Mouse (Mus musculus): ENCODE data around the gene Cobll1. TPM values are rescaled to one million over a fixed set of nuclear protein-coding genes. Genes with fewer than 3 reads are reported as not detected.
A peak's percentile ranks its signal among the peaks of the same experiment; 100 is the strongest.
"Not testable (repeated sequence)": the region's sequence is repeated elsewhere in the genome, so short reads cannot be mapped to it uniquely, and the experiment has no call there.

Gene Cobll1
- total RNA-seq (2021), result 274 and 367 TPM in 2 replicates
- long read RNA-seq, full-length matches to known transcripts, result 2 of 45 reads
- long read RNA-seq, partial matches to known transcripts, result 35 of 45 reads
- long read RNA-seq, other reads (novel, unspliced or antisense), result 8 of 45 reads

DNA sequence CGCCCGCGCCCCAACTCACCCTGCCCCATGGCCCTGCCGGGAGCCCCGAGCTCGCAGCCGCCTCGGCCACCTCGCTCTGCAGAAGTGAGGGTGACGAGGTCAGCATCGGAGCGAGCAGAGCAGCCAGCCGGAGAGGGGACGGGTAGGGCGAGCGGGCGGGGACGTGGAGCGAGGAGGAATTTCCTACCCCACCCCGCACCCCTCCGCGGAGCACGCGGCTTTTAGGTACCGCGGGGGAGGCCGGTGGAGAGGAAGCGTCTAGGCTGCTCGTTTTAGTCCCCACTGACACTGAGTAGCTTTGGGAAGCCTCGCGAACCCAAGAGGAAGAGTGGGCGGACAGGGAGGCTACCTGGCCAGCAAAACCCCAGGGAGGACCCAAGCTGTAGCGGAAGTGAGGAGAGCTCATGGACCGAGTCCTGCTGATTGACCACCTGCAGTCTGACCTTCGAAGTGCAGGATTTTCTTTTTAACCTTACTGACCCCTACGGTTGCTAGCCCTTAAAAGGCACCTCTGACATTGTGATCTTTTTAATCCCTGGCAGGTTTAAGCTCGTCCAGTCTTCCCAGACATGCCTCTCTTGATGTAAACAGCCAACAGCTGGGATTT lies at the start of gene Cobll1:
TSS of gene Cobll1 (minus strand) at position 440 of the 607 bp plus-strand sequence.
- DNase-seq, result no peak

DNA sequence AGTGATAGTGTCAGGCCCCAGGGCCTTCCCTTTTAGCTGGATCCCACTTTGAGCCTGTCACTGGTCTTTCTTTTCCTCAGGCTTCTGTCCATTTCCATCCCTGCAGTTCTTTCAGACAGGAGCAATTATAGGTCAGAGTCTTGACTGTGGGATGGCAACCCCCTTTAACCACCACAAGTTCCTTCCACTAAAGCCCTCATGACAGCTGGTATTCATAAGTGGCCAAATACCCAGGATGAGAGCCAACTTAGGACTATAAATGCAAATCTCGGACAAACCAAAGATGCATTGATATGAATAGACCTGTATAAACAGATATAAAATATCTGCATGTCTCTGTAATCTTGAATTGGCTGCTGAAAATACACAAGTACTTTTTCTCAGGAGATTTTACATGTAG lies 49.5 kb upstream of the Cobll1 start:
- DNase-seq, result no peak

DNA sequence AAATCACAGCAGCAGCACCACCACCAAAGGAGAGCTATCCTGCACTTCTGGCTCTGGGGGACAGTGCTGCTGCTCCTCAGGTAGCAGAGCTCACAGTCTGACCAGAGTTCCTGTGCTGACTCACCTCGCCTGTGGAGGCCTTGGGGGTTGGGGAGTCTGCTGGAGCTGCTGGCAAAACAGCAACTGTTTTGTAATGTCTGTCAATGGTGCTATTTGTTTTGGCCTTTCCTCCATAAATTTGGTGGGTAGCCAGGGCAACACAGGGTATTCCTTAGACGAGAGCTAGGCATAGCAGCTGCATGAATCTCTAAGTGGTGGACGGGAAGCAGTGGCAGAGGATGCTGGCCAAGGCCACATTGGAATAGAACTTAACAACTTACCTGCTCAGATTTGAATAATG lies 46.2 kb upstream of the Cobll1 start:
- peak; percentile 59 for DNase-seq

DNA sequence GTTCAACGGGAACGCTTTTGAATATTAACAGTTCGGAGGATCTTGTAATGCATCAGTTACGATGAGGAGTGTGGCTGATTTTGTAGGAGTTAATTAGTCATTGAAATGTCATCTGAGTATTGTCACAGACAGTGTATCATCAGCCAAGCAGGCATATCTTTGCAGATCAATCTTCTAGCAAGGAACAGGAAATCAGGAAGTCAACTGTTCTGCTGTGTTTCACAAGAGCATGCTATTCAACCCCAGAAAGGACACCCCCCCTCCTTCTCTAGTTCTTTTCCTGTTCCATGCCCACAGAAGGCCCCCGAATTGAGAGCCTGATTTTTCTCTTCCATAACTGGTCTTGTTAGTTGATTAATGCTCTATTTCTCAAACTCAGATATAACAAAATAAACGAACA lies 43.8 kb upstream of the Cobll1 start:
- DNase-seq, result no peak

DNA sequence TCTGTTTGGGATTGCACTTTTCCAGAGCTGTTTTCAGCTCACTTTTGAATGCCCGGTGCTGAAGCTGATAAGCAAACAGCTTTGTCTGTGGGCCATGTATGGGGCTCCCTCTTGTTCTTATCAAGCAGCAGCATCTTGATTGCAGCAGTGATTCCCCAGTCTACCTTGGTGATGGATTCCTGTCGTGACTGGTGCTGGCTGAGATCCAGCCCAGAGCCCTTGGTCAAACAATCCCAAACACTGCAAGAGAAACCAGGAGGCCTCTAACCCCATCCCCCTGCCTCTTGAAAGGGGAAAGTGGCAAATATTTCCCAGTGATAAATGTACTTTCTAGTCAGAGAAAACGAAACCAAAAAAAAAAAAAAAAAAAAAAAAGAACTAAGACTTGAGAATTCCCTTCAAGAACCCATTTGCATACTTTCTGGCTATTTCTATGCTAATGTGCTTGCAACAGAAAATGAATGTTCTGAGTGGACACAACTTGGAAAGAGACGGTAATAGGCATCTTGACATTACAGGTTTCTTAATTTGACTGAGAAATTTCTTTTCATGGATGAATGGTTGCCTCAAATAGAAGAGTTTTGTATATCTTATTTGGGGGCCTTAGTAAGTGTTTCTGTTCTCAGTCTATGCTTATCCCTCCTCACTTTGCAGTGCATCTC lies 40.0 kb upstream of the Cobll1 start:
- DNase-seq, result peak; percentile 43

DNA sequence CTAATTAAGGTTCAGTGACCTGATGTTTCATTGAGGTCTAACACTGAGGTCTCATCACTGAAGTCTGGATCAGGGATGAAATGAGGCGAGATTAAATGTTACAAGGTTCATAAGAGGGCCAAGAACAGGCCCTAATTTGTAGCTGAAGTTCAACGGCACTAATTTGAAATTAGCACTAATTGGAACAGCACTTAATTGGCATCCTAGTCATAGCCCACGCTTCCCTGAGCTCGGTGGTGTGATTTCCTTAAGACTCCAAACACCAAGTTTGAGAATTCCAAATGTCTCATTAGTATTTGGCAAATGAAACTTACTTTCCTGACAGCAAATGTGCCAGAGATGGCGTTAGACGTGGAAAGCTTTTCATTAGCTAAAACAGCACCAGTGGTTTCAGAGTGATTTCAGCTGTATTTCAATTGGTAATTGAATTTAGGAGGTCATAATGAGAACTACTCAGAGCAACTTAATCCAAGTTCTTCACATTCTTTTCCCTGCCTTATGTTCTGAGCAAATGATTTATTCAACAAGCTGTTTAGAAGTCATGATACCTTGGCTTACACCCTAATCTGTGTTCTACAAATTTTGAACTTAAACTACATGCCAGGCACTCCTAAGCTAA lies 36.3 kb upstream of the Cobll1 start:
- no peak for DNase-seq

DNA sequence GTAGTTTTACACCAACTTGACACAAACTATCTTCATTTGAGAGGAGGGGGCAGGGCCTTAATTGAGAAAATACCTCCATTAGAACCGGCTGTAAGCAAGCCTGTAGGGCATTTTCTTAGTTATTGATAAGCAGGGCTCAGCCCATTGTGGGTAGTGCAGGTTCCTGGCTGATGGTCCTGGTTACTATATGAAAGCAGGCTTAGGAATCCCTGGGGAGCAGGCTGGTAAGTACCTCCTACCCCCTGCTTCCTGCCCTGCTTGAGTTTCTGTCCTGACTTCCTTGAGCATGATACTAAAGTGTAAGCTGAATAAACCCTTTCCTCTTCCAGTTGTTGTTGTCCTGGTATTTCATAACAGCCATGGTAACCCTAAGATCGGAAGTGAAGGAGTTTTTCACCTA lies 34.7 kb upstream of the Cobll1 start:
- no peak for DNase-seq

DNA sequence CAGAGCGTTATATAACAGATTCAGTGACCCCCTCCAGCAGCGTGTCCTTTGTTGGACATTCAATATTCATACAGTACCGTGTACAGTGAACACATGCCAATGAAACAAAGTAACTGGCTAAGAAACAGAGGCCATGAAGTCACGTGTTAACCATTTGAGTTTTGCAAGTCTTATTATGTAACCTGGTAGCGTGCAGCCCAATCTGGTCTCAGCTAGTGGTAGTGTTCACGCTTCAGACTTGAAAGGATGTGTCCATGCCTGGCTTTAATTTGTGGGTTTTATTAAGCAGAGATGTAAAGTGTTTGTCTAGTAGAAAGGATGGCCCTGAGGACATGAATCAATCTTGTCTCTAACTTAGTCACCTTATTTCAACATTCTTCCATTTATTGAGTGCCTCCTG lies 29.5 kb upstream of the Cobll1 start:
- no peak for DNase-seq

DNA sequence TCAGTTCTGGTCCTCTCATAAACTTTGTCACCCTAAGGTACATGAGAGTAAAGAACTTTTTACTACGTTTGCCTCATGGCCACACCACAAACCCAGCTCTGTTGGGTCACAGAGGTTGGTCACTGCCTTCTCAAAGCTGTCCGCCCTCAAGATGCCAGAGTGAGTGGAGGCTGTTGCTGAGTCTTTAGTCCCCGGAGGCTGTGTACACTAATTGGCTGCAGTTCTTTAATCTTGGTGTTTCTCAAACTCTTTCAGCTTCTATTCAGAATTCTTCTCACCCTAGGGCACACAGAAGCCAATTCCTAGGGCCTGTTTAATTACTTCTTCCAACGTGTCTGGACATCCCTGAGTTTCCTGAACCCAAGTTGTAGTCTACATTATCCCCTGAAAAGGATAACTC lies 28.6 kb upstream of the Cobll1 start:
- no peak for DNase-seq

DNA sequence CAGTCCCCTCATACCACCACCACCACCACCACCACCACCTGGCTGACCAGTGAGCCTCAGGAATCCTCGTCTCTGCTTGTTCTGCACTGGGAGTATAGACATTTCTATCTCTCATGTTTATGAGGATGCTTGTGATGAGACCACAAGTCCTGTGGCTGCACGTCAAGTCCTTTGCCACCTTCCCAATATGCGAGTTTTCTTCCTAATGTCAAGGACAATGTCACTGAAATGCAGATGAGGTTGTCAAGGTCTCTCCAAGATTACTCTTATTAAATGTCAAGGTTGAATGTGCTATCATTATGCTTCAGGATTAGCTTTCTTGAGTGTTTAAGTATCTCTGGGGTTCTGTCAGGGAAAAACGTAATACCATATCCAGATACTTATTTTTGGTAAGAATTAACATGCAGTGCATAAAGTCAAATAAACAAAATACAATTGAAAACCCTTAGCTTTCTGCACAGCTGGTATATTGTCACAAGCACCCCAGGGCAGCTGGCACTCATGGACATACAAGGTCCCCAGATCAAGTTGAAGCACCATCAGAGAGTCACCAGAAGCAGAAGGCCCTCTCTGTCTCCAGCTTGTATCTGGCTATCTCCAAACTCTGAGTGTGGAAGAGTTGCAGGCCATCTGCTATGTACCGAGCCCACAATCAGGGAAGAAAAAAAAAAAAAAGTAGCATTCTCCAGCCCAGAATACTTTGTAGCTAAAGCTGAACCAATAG lies 27.5 kb upstream of the Cobll1 start:
- no peak for DNase-seq

DNA sequence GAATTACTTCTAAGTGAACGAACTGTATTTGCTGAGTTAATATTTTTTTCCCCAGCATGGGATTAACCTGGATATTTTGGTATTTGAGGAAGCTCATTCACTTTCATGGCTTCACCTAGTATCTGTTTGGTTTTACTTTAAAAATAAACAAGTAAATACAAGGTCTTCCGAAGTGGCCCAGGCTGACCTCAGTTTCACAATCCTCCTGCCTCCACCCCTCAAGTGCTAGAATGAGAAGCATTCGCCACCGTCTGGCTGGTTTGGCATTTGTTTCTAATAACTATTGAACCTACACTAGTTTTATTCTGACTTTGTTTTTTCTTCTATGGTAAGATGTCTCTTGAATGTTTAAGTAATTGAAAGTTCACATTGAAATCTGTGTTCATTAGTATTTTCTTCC lies 23.0 kb upstream of the Cobll1 start:
- peak; percentile 19 for DNase-seq

DNA sequence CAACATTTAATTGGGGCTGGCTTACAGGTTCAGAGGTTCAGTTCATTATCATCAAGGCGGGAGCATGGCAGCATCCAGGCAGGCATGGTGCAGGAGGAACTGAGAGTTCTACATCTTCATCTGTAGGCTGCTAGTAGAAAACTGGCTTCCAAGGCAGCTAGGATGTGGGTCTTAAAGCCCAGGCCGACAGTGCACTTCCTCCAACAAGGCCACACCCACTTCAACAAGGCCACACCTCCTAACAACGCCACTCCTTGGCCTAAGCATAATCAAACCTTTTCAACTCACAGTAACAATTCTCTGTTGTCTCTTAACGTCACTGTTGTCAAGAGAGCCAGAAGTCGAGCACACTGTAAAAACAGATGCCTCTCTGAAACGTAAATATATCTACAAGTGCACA lies 21.6 kb upstream of the Cobll1 start:
- not testable (repeated sequence) for DNase-seq

DNA sequence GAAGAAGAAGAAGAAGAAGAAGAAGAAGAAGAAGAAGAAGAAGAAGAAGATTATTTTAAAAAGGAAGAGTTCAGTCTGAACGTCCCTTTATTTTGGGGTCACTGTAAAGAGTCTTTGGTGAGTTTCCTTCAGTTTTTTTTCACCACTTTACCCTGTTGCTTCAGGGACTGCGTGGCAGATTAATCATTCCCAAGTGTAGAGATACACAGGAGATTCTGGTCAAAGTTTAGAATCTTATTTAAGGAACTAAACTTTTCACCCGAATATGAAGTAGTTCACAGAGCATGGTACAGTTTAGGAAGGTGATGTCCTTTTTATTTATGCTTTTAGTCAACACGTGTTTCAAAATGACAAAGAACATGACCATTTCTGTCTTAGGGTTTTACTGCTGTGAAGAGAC lies 21.2 kb upstream of the Cobll1 start:
- DNase-seq, result no peak

DNA sequence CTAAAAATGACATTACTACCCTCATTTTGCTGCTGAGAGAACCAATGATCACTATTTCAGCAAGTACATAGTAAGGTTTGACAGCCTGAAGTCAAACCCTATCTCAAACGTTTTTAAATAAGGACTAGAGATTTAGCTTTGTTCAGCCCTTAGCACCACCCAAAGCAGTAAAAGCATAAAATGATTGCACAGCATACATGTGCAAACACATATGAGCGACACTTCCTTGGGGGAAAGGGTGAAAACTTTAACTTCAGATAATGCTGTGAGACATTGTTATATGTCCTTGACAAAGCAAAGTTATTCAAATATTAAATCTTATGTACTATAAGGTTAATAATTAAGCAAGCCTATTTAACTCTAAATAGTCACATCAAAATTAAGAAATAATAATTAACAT lies 18.2 kb upstream of the Cobll1 start:
- no peak for DNase-seq

DNA sequence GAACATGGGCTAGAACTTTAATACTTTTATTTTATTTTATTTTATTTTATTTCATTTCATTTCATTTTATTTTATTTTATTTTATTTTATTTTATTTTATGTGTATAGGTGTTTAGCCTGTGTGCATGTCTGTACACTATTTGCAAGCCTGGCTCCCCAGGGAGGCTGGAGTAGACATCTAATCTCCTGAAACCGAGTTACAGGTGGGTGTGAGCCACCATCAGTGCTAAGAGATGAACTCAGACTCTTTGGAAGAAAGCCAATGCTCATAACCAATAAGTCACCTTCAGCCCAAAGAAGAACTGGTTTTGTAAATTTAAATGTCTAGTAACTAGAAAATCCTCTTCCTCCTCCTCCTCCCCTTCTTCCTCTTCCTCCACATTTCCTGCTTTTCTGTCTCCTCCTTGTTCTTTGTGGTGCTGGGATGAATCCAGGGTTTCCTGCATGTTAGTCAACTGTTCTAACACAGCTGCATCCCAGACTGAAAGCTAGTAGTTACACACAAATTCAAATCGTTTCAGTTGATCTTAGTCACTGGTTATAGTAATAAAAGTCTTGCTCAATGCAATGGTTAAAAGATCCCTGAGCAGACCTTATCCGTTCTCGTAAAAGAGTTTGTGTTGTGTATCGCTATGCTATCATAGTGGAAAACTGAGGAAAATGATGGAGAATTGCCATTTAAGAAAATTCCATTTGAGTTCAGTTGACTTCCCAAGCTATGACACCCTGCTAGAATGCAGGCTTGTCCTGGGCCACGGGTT lies 17.5 kb upstream of the Cobll1 start:
- DNase-seq, result no peak

DNA sequence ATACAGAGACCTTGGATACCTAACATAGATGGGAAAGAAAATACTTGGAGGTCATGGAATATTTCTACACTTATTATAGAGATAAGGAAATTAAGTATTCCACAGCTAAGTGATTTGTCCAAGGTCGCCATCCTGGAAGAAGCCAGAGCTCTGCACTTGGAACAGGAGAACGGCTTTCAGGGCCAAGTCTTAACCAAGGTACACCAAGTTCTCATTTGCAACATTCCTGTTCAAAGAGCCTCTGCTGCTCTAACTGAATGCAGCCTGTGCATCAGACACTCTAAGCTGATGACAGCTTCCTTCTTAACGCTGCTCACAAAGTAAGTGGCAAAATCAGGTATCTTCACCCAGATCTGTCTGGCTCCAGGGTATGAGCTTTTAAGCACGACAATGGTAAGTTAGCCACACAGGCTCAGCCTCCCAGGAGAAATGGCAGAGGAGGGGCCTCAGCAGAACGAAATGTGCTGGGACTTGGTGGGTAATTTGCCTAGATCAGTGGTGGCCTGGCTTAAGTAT lies 11.4 kb upstream of the Cobll1 start:
- DNase-seq, result no peak

DNA sequence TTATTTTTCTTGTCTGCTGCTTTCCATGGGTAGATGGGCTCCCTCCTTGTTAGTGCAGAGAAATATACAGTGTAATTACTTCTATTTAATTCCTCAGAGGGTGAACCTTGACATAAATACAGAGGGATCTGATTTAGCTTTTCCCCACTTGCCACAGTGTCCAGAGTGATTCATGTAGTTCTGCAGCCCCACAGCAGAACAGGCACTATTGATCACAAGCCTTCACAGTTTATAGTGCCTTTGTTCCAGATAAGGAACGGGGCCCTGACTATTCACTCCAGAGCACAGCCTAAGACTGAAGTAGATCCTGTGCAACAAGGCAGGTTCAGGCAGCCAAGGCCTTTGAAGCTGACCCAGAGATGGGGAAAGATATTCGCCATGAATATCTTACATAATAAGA lies 10.4 kb upstream of the Cobll1 start:
- no peak for DNase-seq

DNA sequence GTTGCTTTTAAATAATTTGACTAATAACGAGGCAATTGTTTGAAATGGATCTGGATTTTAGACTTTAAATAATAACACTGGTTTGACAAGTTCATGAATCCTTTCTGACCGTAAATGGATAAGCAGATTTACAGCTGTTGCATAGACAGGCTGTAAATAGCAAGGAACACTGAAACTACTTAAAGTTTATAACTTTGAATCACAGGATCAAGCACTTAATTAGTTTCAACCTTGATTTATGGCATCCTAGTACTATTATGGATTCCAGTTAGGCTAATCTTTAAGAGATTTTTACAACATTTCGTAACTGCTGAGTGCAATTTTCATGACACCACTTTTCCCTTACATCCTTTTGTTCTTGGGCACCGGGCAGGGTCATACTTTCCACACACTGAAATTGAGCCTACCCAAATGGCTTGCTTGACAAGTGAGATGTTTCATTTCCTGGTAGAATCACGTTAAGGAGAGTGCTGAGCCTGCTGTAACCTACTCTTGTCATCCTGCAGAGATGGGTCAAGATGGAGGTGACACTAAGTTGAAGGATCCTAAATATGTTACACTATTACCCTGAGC lies 1.1 kb upstream of the Cobll1 start:
- no peak for DNase-seq

DNA sequence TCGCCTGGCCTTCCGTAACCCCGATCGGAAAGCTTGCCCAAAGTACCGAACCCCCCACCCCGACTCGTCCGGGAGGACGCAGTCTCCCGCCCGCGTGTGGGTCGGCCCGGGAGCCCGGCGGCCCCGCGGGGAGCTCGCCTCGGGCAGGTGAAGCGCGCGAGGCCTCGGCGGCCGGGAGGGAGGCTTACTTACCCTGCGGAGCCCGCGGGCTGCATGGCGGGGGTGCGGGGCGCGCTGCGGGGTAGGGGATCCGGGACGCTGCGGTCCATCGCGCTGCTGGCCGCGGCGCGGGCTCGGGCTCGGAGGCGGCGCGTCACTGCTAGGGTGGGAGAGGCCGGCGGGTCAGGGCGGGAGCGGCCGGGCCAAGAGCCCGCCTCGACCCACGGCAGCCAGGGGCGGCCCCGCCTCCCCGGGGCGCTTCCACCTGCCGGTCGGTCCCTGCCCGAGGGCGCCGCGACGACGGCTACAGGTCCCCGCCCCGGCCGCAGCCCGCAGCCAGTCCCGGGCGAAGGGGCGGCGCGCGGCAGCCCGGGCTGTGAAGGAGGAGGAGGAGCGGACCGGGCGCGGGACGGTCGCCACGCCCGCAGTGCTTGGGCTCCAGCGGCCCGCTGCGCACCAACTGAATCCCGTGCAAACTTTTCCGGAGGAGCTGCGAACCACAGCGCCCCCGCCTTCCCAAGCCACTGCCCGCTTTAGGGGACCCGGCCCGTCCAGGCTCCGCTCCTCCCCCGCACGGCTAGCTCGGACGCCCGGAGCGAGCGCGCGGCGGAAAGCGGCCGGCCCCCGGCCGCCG lies 836 bp downstream of the Cobll1 start:
- peak; percentile 92 for DNase-seq

DNA sequence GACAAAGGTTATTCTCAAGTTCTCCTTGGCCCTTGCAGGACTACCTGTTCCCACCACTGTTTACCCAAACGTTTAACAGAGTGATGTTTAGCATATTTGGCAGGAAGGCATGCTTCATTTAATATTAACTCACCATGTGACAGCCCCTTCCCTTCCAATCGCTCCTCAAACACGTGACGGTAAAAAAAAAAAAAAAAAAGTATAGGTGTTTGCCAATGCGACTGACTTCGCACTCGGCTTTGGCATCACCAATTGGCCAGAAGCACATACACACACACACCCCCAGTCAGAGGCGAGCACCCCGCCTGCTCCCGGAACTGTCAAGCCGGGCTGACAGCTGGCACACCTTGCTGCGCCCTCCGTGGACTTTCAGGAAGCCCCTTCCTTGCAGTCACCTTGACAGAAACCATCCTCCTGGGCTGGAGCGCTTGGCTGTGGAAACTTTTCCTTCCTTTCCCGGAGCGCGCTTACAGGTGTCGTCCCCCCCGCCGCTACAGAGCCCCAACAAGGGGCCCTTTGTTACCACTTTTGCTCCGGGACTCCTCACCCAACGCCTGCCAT lies 1.5 kb downstream of the Cobll1 start:
- DNase-seq, result peak; percentile 58

Data from adrenal gland, postnatal 25 days (tissue).